Mouse (Mus musculus) left cerebral cortex, adult 18-20 months (tissue): ENCODE data around the gene Cym. TPM values are rescaled to one million over a fixed set of nuclear protein-coding genes. Genes with fewer than 3 reads are reported as not detected.
A peak's percentile ranks its signal among the peaks of the same experiment; 100 is the strongest.

ENCODE experiments used
- DNase-seq, 2 experiments: peaks; one replicate each; pipeline ENCODE4 v3.0.0; 2021 to 2022; ENCODE audit warnings: low spot score in 2 of 2, mixed read lengths in 1 of 2
- long read RNA-seq, 2 experiments: library from polyadenylated mRNA; stranded (forward); transcript quantifications; one replicate each; pipeline ENCODE4 v2.0.0; 2021
- total RNA-seq, 2 experiments: library from RNA; stranded (reverse); gene quantifications; 2 replicates each; pipeline ENCODE4 v1.2.3; 2021

Cym gene
- total RNA-seq, result not detected
- long read RNA-seq, experiment 1, result 0 reads
- long read RNA-seq, experiment 2, result 0 reads

GRCm38 (mm10) chr3:107221608-107222007 lies at the start of gene Cym:
Cym (minus strand) TSS chr3:107221732.
- no peak for DNase-seq

GRCm38 (mm10) chr3:107266814-107267345 lies 45.3 kb upstream of the Cym start:
- no peak for DNase-seq

GRCm38 (mm10) chr3:107261851-107262165 lies 40.3 kb upstream of the Cym start:
- no peak for DNase-seq

GRCm38 (mm10) chr3:107260956-107261850 lies 39.7 kb upstream of the Cym start:
- peak in 1 of 2 experiments; percentile 35 for DNase-seq

GRCm38 (mm10) chr3:107257924-107258323 lies 36.4 kb upstream of the Cym start:
- DNase-seq, result no peak

- DNase-seq, result no peak
Measured at GRCm38 (mm10) chr3:107256724-107257123, 35.2 kb upstream of the Cym start.

DNA sequence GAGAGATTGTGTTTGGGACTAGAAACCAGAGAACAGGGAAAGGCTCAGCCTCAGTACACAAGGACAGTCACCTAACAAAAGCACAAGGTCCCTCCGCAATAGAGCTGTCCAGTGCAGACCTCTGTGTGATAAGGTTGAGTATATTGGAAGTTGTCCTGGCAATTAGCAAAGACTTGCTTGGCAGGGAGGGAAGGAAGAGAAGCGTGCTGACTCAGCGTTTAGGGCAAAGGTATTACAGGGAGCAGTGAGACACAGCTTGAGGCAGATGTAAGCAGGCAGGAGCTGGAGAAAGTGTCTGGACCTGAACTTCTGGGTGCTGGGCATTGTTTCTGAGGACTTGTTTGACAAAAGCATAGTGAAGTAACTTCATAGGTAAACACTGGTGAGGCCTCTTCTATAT lies 34.5 kb upstream of the Cym start:
- no peak for DNase-seq

DNA sequence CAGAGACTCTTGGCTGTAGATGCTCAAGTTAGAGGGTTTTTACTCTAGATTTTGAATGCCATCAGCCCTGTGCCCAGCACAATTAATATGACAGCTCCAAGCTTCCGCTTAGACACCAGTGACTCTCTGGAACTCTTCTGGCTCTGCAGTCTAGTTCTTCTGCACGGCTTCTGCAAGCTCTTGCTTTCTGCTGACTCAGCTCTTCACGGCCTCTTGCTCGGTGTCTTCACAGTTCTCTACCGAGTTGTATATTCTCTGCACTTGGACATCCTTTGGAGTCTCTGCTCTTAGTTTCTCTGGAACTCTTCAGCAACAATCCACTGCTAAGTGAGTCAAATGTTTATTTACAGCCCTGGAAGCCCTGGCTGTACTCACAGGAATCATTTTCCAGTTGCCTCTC lies 32.4 kb upstream of the Cym start:
- DNase-seq, result no peak

- DNase-seq, result no peak
Measured at GRCm38 (mm10) chr3:107252035-107252434, 30.5 kb upstream of the Cym start.

DNA sequence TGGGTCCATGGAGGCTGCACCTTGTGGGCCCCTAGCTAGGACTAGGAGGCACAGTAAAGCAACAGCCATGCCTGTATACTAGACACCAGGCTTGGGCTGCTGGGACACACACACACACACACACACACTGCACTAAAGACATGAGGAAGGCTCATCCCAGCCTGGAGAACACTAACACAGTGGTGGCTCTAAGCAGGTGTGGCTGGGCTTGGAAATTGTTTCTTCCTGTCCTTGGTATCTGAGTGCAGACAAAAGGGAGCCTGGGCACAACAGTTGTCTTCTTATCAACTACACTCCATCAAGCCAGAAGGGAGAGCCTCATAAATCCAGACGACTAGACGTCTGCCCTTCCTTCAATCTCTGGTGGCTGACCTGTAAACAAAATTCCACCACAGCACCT lies 28.8 kb upstream of the Cym start:
- DNase-seq, result no peak

DNA sequence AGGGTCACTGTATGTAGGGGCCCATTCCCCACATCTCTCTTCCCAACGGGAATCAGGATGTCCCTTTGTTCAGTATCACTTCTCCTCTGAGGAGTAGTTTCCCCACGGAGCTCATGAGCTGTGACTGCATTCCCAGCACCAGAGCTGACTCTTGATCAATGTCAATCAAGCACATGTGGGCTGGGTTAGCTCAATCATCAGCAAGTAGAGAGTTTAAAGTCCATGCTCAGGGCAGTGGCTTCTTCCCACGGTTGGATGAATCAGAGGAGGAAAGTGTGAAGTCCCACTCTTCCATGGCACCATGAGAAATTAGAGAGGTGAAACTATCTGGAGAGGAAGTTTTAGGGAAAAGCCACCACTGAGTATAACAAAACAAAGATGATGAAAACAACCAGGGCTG lies 27.5 kb upstream of the Cym start:
- DNase-seq, result no peak

DNA sequence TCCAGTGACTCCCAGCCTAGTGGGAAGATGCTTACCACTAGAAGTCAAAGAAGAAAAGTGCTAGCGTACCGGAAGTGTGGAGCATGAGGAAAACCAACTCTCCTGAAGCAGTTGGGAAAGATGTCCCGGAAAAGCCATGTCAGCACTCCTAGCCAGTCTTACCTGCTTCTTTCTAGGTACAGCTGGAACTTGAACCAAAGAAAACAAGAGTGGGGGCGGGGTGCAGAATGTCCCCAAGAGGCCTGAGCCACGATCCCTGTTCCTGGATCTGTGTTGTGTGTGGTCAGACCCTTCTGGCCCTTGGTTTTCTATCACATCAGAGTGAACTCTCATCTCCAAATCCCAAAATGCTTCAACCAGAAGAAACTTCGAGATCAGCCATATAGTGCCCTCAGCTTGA lies 25.3 kb upstream of the Cym start:
- DNase-seq, result no peak

DNA sequence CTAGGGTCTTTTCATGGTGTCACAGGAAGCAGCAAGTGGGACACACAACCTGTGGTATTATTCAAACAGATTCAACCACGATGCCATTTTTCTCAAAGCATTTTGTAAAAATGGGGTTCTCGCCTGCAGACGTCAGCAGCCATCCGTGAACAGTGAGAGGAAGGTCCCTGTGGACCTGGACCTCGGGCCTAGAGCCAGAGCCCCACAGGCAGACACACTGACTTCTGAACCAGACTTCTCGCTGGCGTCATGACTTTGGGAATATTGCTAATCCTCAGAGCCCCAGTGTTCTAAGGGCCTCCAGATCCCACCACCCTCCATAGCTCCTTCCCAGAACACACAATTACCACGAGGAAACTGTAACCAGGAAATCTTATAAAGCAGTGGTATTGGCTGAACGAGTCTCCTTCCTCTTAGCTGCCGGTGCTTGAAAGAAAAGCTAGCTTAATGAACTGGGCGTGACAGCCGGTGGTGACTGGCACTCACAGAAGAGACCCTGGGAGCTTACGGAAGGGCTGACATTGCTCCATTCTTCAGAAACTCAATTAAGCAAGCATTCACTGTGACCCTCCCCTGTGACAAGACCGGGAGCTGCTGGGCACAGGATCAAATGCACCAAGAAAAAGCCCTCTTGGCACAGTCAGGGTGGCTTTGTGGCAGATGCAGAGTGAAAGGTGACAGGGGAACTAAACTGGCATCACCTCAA lies 20.0 kb upstream of the Cym start:
- no peak for DNase-seq

- DNase-seq, result no peak
Measured at GRCm38 (mm10) chr3:107239607-107240006, 18.1 kb upstream of the Cym start, which contains the start of gene Prok1. Prok1 (minus strand) TSS chr3:107239707.

DNA sequence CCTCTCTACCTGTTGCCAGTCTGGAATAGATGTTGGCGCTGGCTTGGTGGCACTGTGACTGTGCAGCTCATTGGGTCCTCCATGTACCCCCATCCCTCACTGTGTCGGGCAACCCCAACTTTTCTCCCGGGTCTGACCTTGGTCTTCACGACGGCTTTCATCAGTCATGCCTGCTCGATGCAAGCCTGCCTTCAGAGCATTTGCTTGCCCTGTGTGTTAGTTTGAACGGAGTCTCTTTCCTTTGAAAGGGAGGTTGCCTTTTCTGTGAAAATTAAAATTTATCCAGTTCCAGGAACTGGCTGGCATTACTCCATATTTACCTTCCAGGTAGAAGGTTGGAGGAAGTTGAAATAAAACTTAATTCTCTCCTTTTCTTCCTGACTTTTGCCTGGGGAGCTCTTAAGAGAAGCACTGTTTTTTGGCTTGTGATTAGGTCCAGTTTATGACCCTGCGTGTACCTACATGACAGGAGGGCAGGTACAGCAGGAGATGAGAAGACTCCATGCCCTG lies 17.0 kb upstream of the Cym start:
- no peak for DNase-seq

DNA sequence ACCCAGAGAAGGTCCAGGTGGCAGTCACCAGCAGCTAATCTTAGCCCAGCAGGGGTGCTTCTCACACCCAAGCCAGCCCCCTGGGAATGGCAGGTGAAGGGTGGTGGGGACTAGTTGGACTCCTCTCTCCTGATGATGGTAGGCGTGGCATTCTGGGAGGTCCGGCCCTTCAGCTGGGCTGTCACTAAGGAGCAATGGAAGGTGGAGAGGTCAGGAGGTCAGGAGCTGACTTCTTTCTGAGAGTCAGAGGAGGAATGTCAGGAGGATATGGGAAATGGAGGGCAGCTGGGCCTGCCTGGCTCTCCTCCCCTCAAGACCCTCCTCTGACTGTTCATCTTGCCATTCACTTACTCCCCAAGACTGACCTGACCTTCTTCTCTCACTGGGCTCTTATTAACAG lies 16.5 kb upstream of the Cym start:
- no peak for DNase-seq

GRCm38 (mm10) chr3:107233945-107234344 lies 12.4 kb upstream of the Cym start:
- DNase-seq, result no peak

DNA sequence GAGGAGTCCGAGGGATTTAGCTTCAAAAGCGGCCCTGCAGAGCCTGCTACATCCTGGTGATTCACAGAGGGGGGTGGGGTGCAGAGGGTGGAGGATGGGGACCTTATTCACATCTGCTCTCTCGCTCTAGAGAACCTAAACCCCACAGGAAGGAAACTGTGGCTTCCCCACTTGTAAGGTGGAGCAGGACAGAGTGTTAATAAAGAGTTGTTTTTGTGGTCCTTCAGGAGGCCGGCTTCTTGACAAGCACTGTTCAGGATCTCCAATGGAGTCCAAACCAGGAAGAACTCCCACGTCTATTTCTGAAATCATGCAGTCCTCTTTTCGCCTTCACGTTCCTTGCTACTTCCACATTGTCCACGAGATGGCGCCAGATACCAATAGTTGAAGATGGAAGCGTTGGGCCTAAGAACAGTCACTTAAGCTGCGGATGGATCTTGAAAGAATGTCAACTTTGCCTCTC lies 11.8 kb upstream of the Cym start:
- DNase-seq, result peak; percentile 91 to 92

GRCm38 (mm10) chr3:107231202-107231601 lies 9.7 kb upstream of the Cym start:
- no peak for DNase-seq

DNA sequence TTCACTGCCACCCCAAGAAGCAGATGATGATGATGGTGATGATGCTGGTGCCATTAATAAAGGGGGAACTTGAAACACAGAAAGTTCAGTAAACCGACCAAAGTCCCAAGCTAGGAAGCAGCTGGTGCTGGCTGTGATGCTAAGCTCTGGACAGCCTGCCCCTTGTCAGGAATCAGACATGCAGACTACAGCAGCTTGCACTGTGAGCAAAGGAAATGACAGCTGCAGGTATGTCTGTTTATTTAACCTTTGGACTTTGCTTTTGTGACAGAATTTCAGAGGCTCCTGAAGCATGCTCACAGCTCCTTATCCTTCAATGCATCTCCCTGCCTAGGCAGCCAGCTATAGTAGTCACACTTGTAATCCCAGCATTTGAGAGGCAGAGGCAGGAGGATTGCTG lies 9.0 kb upstream of the Cym start, which contains the start of gene A630076J17Rik:
Gene A630076J17Rik, plus strand, starts transcription at position 88 of the 400 bp plus-strand sequence.
- no peak for DNase-seq

DNA sequence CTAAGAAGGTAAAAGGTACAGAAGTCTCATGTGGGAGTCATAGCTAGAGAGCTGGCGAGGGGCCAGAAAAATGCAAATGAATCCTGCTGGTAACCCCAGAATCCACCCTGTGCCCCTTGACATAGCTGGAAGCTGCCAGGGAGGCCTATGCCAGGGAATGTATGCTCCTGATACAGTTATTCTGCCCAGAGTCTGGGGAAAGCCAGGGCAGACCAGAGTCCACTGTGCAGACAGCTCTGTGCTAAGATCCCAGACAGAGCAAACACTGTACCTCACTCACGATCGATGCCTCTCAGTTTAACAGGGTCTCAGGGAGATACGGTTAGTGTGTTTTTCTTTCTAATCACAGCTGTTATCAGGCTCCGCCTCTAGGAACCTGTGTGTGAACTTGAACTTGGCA lies 8.3 kb upstream of the Cym start:
- no peak for DNase-seq

DNA sequence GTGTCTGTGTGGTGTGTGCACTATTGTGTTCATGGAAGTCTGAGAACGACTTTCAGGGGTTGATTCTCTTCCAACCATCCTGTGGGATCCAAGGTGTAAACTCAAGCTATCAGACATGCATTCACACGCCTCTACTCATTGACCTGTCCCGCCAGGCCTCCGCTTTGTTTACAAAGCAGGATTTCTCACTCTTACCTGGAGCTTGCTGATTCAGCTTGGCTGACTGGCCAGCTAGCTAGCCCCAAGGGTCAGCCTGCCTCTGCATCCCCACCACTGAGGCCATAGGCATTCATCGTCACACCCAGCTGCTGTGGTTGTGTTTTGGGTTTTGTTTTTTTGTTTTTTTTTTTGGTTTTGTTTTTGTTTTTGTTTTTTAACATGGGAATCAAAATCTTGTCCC lies 7.7 kb upstream of the Cym start:
- no peak for DNase-seq
